Mouse (Mus musculus) MEL (cell line): Measurements from ENCODE around the gene Phtf2. TPM values are rescaled to one million over a fixed set of nuclear protein-coding genes. Genes with fewer than 3 reads are reported as not detected.

ENCODE experiments used
- DNase-seq: peaks from one replicate; pipeline ENCODE4 v3.0.0; 2011; ENCODE audit warnings: low read depth, low spot score
- H3K27ac ChIP-seq: 2 replicates; pipeline ENCODE4 v1.5.1; 2012; ENCODE audit warnings: low read depth, mild to moderate bottlenecking, control low read depth, low read length, moderate library complexity; ENCODE audit not compliant: control insufficient read depth
- H3K27me3 ChIP-seq, 2 experiments: fragments of 150-350 bp in 1 of 2; sonication (generic) in 1 of 2; 2 replicates each; pipeline ENCODE4 v1.6.1; 2012; ENCODE audit warnings: low read length in 2 of 2, mild to moderate bottlenecking in 2 of 2, improper control_type of control experiment in 1 of 2, moderate library complexity in 1 of 2; ENCODE audit not compliant: insufficient read depth in 2 of 2, control insufficient read depth in 1 of 2
- H3K36me3 ChIP-seq, 2 experiments: 2 replicates each; pipeline ENCODE4 v1.6.1; 2012 to 2014; ENCODE audit warnings: low read length in 2 of 2, improper control_type of control experiment in 1 of 2, inconsistent platforms in 1 of 2, mild to moderate bottlenecking in 1 of 2; ENCODE audit not compliant: insufficient read depth in 2 of 2, control insufficient read depth in 1 of 2
- H3K4me1 ChIP-seq, 2 experiments: fragments of 150-350 bp in 1 of 2; sonication (generic) in 1 of 2; 2 replicates each; pipeline ENCODE4 v1.6.1; 2012; ENCODE audit warnings: low read length in 2 of 2, improper control_type of control experiment in 1 of 2, mild to moderate bottlenecking in 1 of 2; ENCODE audit not compliant: insufficient read depth in 2 of 2, control insufficient read depth in 1 of 2
- H3K4me3 ChIP-seq, 2 experiments: fragments of 150-350 bp in 1 of 2; sonication (generic) in 1 of 2; 2 replicates each; pipeline ENCODE4 v1.5.1; 2012; ENCODE audit warnings: low read depth in 2 of 2, low read length in 2 of 2, mild to moderate bottlenecking in 2 of 2, moderate library complexity in 2 of 2, control low read depth in 1 of 2, improper control_type of control experiment in 1 of 2; ENCODE audit not compliant: control insufficient read depth in 1 of 2, insufficient read depth in 1 of 2
- H3K79me2 ChIP-seq: 2 replicates; pipeline ENCODE4 v1.6.1; 2012; ENCODE audit warnings: mild to moderate bottlenecking, low read length, moderate library complexity; ENCODE audit not compliant: control insufficient read depth, poor library complexity, insufficient read depth
- H3K9ac ChIP-seq: 2 replicates; pipeline ENCODE4 v1.6.1; 2012; ENCODE audit warnings: low read depth, mild to moderate bottlenecking, control low read depth, low read length, moderate library complexity; ENCODE audit not compliant: control insufficient read depth, poor library complexity, severe bottlenecking
- H3K9me3 ChIP-seq: fragments of 150-350 bp; sonication (generic); replicated peaks from 2 replicates; pipeline ENCODE4 v1.6.1; 2012; ENCODE audit warnings: mild to moderate bottlenecking, low read length, improper control_type of control experiment, moderate library complexity; ENCODE audit not compliant: insufficient read depth
- CHD2 ChIP-seq: IDR thresholded peaks from 2 replicates; pipeline ENCODE4 v1.6.1; 2011; ENCODE audit warnings: low read length, improper control_type of control experiment
- CTCF ChIP-seq, 3 experiments: IDR thresholded peaks in 2 of 3; conservative IDR thresholded peaks in 1 of 3; 2 replicates each; pipeline ENCODE4 v1.5.1; 2011 to 2012; ENCODE audit warnings: low read length in 3 of 3, low read depth in 2 of 3, mild to moderate bottlenecking in 2 of 3, improper control_type of control experiment in 1 of 3, inconsistent platforms in 1 of 3, mixed read lengths in 1 of 3, moderate library complexity in 1 of 3; ENCODE audit not compliant: control insufficient read depth in 1 of 3, insufficient read depth in 1 of 3, poor library complexity in 1 of 3, severe bottlenecking in 1 of 3
- ELF1 ChIP-seq: IDR thresholded peaks from 2 replicates; pipeline ENCODE4 v1.6.1; 2014; ENCODE audit warnings: low read depth, mild to moderate bottlenecking, inconsistent platforms, low read length, improper control_type of control experiment, moderate library complexity
- ETS1 ChIP-seq: IDR thresholded peaks from 2 replicates; pipeline ENCODE4 v1.6.1; 2012; ENCODE audit warnings: low read depth, mild to moderate bottlenecking, inconsistent platforms, low read length, improper control_type of control experiment, moderate library complexity
- GABPA ChIP-seq: IDR thresholded peaks from 2 replicates; pipeline ENCODE4 v1.6.1; 2012; ENCODE audit warnings: low read depth, mild to moderate bottlenecking, inconsistent platforms, low read length, improper control_type of control experiment, moderate library complexity
- JUND ChIP-seq: IDR thresholded peaks from 2 replicates; pipeline ENCODE4 v1.6.1; 2011; ENCODE audit warnings: low read depth, mild to moderate bottlenecking, improper control_type of control experiment, low read length
- MAFK ChIP-seq: IDR thresholded peaks from 2 replicates; pipeline ENCODE4 v1.6.1; 2011; ENCODE audit warnings: low read depth, mild to moderate bottlenecking, low read length, improper control_type of control experiment, borderline replicate concordance
- MAX ChIP-seq: IDR thresholded peaks from 2 replicates; pipeline ENCODE4 v1.6.1; 2011; ENCODE audit warnings: low read length, improper control_type of control experiment
- MYC ChIP-seq: IDR thresholded peaks from 2 replicates; pipeline ENCODE4 v1.6.1; 2011; ENCODE audit warnings: low read depth, mild to moderate bottlenecking, low read length, improper control_type of control experiment, moderate library complexity
- NRF1 ChIP-seq: IDR thresholded peaks from 2 replicates; pipeline ENCODE4 v1.6.1; 2014; ENCODE audit warnings: low read depth, mild to moderate bottlenecking, inconsistent platforms, low read length, improper control_type of control experiment, moderate library complexity; ENCODE audit not compliant: poor library complexity, insufficient read depth, severe bottlenecking
- RAD21 ChIP-seq: IDR thresholded peaks from 2 replicates; pipeline ENCODE4 v1.6.1; 2011; ENCODE audit warnings: mild to moderate bottlenecking, low read depth, low read length, improper control_type of control experiment
- SIN3A ChIP-seq: IDR thresholded peaks from 2 replicates; pipeline ENCODE4 v1.6.1; 2012; ENCODE audit warnings: low read length, improper control_type of control experiment, inconsistent platforms
- SMC3 ChIP-seq: IDR thresholded peaks from 2 replicates; pipeline ENCODE4 v1.6.1; 2011; ENCODE audit warnings: low read depth, low read length, improper control_type of control experiment
- UBTF ChIP-seq: IDR thresholded peaks from 2 replicates; pipeline ENCODE4 v1.6.1; 2012; ENCODE audit warnings: low read depth, mild to moderate bottlenecking, inconsistent platforms, low read length, improper control_type of control experiment, moderate library complexity, borderline replicate concordance; ENCODE audit not compliant: insufficient read depth
- USF1 ChIP-seq: IDR thresholded peaks from 2 replicates; pipeline ENCODE4 v1.6.1; 2014; ENCODE audit warnings: low read depth, mild to moderate bottlenecking, inconsistent platforms, low read length, improper control_type of control experiment, moderate library complexity
- USF2 ChIP-seq, 2 experiments: IDR thresholded peaks; 2 replicates each; pipeline ENCODE4 v1.6.1; 2011 to 2012; ENCODE audit warnings: improper control_type of control experiment in 2 of 2, low read length in 2 of 2, borderline replicate concordance in 1 of 2, inconsistent platforms in 1 of 2, low read depth in 1 of 2, mild to moderate bottlenecking in 1 of 2; ENCODE audit not compliant: insufficient read depth in 1 of 2
- ZC3H11A ChIP-seq: IDR thresholded peaks from 2 replicates; pipeline ENCODE4 v1.6.1; 2012; ENCODE audit warnings: low read depth, mild to moderate bottlenecking, inconsistent platforms, low read length, improper control_type of control experiment
- ZMIZ1 ChIP-seq: IDR thresholded peaks from 2 replicates; pipeline ENCODE4 v1.6.1; 2012; ENCODE audit warnings: low read depth, mild to moderate bottlenecking, inconsistent platforms, low read length, improper control_type of control experiment, moderate library complexity
- ZNF384 ChIP-seq: IDR thresholded peaks from 2 replicates; pipeline ENCODE4 v1.6.1; 2012; ENCODE audit warnings: low read depth, mild to moderate bottlenecking, inconsistent platforms, low read length, improper control_type of control experiment
- polyA plus RNA-seq, 2 experiments: library from polyadenylated mRNA; stranded (reverse) in 1 of 2; unstranded in 1 of 2; fragments of >175 nt in 1 of 2; fragments of >200 nt in 1 of 2; gene quantifications; 2 replicates each; pipeline versions ENCODE4 v1.2.1 to v1.2.4; 2012; ENCODE audit warnings: low replicate concordance in 2 of 2, low read depth in 1 of 2; ENCODE audit not compliant: insufficient read length in 2 of 2, insufficient read depth in 1 of 2, missing spikeins in 1 of 2
- total RNA-seq: library from RNA; depleted of rRNA; stranded (reverse); fragments of 300-350 nt; gene quantifications from 2 replicates; pipeline ENCODE4 v1.2.3, GENCODE M21; 2012

Phtf2 gene
- total and polyA plus RNA-seq, 3 experiments: 20.0 TPM; not detected in 1

GRCm38 (mm10) chr5:20873146-20873545, 8.8 kb downstream of the Phtf2 start:
- Histone ChIP-seq H3K79me2 (peaks cover 53% of the 10 kb centered on the region), H3K27ac (no peak overlapping the region), H3K9ac (no peak overlapping the region), H3K9me3 (no peaks in the 10 kb centered on the region), H3K27me3 (no peaks in the 10 kb centered on the region), H3K4me3 (no peak overlapping the region), H3K36me3 (peaks cover 4 to 41% of the 10 kb centered on the region in 2 experiments), H3K4me1 (peaks cover 6 to 14% of the 10 kb centered on the region in 2 experiments)
- TF ChIP-seq MAX: no peak
- TF ChIP-seq GABPA: no peak
- TF ChIP-seq MYC: no peak
- TF ChIP-seq CTCF (IDR thresholded peaks at IDR 0.05 in 2 of 3, conservative IDR thresholded peaks at IDR 0.05 in 1 of 3; ENCODE audit: control insufficient read depth in 1 of 3, insufficient read depth in 1 of 3, low read depth in 2 of 3, low read length in 3 of 3, poor library complexity in 1 of 3, severe bottlenecking in 1 of 3): no peak
- TF ChIP-seq ETS1: no peak
- TF ChIP-seq ZNF384: no peak
- no peak for TF ChIP-seq RAD21
- TF ChIP-seq CHD2: no peak
- TF ChIP-seq ZMIZ1: no peak
- TF ChIP-seq SIN3A: no peak
- TF ChIP-seq SMC3: no peak
- DNase-seq: peak; percentile 38

GRCm38 (mm10) chr5:20865193-20865755, 16.6 kb downstream of the Phtf2 start:
- H3K9me3 ChIP-seq: no peaks in the 10 kb centered on the region
- H3K36me3 ChIP-seq: peaks cover 6 to 16% of the 10 kb centered on the region in 2 experiments
- peaks cover 2 to 6% of the 10 kb centered on the region in 2 experiments; a peak in 3 of 4 replicates for H3K4me1 ChIP-seq
- H3K79me2 ChIP-seq: peaks cover 33% of the 10 kb centered on the region
- H3K27ac ChIP-seq: no peak overlapping the region
- no peak overlapping the region for H3K4me3 ChIP-seq
- H3K9ac ChIP-seq: no peak overlapping the region
- H3K27me3 ChIP-seq: no peaks in the 10 kb centered on the region
- TF ChIP-seq ZC3H11A (no peak), ELF1 (no peak), USF1 (no peak), SMC3 (no peak), MAFK (no peak), UBTF (no peak), USF2 (IDR thresholded peaks at IDR 0.05; ENCODE audit: borderline replicate concordance in 1 of 2, insufficient read depth in 1 of 2, low read depth in 1 of 2, low read length in 2 of 2) (no peak), NRF1 (no peak), JUND (no peak)
- DNase-seq: no peak
